Mouse (Mus musculus): ENCODE data around the gene Zfp961.
"Not testable (repeated sequence)": the region's sequence is repeated elsewhere in the genome, so short reads cannot be mapped to it uniquely, and the experiment has no call there.

DNA sequence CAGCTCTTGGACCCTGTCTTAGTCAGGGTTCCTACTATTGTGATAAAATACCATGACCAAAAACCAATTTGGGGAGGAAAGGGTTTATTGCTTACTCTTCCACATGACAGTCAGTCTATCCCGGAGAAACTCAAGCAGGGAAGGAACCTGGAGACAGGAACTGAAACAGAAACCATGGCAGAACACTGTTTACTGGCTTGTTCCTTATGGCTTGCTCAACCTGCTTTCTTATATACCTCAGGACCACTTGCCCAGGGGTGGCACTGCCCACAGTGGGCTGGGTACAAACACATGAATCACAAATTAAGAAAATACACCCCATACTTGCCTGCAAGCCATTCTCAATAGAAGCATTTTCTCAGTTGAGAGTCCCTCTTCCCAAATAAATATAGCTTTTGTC lies 47.8 kb upstream of the Zfp961 start:
- not testable (repeated sequence) for TF ChIP-seq CTCF (IDR thresholded peaks at IDR 0.05); POLR2A (IDR thresholded peaks at IDR 0.05; ENCODE audit: insufficient read depth, low read depth, low read length)

All from heart, adult 2 months (tissue).